Mouse (Mus musculus) brown adipose tissue, adult 24 weeks (tissue): ENCODE results near the gene Olfr1436. TPM values are rescaled to one million over a fixed set of nuclear protein-coding genes. Genes with fewer than 3 reads are reported as not detected.
"Not testable (repeated sequence)": the region's sequence is repeated elsewhere in the genome, so short reads cannot be mapped to it uniquely, and the experiment has no call there.

Source experiments
- H3K27ac ChIP-seq: fragments of 200-500 bp; replicated peaks from 2 replicates; pipeline ENCODE4 v1.5.1; 2012; ENCODE audit warnings: low read depth, mild to moderate bottlenecking, low read length
- H3K4me1 ChIP-seq: fragments of 200-500 bp; 2 replicates; pipeline ENCODE4 v1.6.1; 2012; ENCODE audit warnings: low read length, mixed read lengths; ENCODE audit not compliant: control insufficient read depth, insufficient read depth, insufficient read length
- H3K4me3 ChIP-seq: fragments of 200-500 bp; 2 replicates; pipeline ENCODE4 v1.5.1; 2012; ENCODE audit warnings: low read depth, mild to moderate bottlenecking, low read length, moderate library complexity; ENCODE audit not compliant: insufficient read depth
- polyA plus RNA-seq: library from polyadenylated mRNA; stranded (reverse); fragments of >200 nt; gene quantifications from 2 replicates; pipeline ENCODE4 v1.2.4, GENCODE M21; 2012; ENCODE audit not compliant: missing spikeins, insufficient read depth, insufficient read length

Gene Olfr1436
- not detected in 2 replicates for polyA plus RNA-seq

DNA sequence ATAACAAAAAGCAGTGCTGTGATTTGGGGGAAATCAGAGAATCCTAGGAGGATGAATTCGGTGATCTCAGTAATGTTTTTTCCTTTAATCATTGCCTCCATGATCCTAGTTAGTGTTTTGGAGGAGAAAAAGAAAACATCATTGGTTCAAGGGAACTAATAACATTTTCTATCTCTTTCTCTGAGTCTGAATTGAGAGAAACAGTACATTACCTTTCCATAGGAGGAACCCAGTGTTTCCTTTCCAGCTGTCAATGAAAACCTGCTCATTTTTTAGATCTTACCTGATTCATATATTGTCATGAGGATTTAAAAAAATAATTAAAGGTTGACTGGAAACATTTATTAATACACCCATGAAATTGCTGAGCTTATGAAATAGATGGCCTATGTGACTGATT, at the start of gene Olfr1436:
Olfr1436 (minus strand) TSS at position 101 of the 400 bp plus-strand sequence.
- not testable (repeated sequence) for H3K27ac ChIP-seq, H3K4me1 ChIP-seq, H3K4me3 ChIP-seq

GRCm38 (mm10) chr19:12335810-12336209, 36.9 kb upstream of the Olfr1436 start, which contains the start of gene Olfr1438-ps1:
Gene Olfr1438-ps1, minus strand, starts transcription at chr19:12335910.
- no peak within 1 kb of the TSS for H3K27ac ChIP-seq
- H3K4me3 ChIP-seq: no peak within 1 kb of the TSS
- H3K4me1 ChIP-seq: no peaks in the 10 kb centered on the region

DNA sequence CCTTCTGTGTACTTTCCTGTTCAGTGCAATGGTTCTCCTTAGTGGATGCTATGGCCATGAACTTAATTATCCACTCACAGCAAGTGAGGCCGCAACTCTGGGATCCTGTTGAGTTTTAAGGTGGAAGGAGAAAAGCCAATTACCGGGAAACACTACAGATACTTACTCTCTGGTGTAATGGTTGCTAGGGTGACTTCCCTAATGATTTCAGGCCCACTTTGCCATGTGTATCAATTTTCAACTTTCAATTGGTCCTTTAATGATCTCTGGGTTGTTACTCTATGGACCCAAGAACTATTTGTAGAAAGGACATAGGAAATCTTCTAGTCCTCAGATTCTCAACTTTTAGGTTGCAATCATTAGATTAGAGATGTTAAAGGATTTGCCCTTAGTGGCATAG, 26.1 kb upstream of the Olfr1436 start, which contains the start of gene Olfr1437:
Olfr1437 (minus strand) TSS at position 101 of the 400 bp plus-strand sequence.
- H3K27ac ChIP-seq: no peak within 1 kb of the TSS
- H3K4me3 ChIP-seq: no peak within 1 kb of the TSS
- no peaks in the 10 kb centered on the region for H3K4me1 ChIP-seq

DNA sequence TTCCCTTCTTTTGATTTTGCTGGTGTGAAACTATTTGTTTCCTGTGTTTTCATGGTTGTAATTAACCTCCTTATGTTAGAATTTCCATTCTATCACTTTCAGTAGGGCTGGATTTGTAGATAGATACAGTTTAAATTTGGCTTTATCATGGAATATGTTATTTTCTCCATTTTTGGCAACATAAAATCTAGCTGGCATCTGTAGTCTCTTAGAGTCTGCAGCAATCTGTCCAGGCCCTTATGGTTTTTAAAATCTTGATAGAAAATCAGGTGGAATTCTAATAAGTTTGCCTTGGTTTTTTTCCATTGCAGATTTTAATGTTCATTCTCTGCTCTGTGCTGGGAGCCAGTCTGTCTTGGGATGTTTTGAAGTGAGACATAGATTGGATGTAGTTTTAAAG, 6.0 kb downstream of the Olfr1436 start:
- Histone ChIP-seq H3K4me1 (no peaks in the 10 kb centered on the region), H3K4me3 (no peak overlapping the region), H3K27ac (no peak overlapping the region)

GRCm38 (mm10) chr19:12279554-12279953, 19.4 kb downstream of the Olfr1436 start, which contains the start of gene Olfr1434:
Gene Olfr1434, plus strand, starts transcription at chr19:12279854.
- Histone ChIP-seq H3K4me3 (no peak within 1 kb of the TSS), H3K27ac (no peak within 1 kb of the TSS), H3K4me1 (no peaks in the 10 kb centered on the region)

DNA sequence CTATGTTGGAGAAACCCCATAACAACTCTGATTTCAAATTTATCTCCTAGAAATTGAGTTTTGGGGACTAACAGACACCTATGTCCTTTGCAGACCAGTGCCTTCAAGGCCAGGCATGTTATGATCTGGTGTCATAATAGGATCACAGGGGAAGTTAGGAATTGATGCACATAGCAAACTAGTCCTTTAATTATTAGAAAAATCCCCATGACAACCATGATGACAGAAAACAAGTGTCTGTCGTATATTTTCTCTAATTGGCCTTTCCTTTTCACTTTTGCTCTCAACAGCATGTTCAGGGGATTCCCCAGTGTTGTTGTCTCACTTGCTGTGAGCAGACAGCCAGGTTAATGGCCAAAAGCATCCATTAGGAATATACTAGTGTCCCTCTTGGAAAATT, 38.2 kb downstream of the Olfr1436 start, which contains the start of gene Olfr235:
Olfr235 (plus strand) TSS at position 301 of the 400 bp plus-strand sequence.
- H3K4me1 ChIP-seq: no peaks in the 10 kb centered on the region
- H3K27ac ChIP-seq: no peak within 1 kb of the TSS
- H3K4me3 ChIP-seq: no peak within 1 kb of the TSS

Other genes with a start within 250 kb of the Olfr1436 start
- not detected in 2 replicates for gene Olfr1424, start 236.4 kb downstream of the Olfr1436 start, polyA plus RNA-seq
- gene Olfr1425, start 221.4 kb downstream of the Olfr1436 start, polyA plus RNA-seq: not detected in 2 replicates
- not detected in 2 replicates for gene Olfr1426, start 207.1 kb downstream of the Olfr1436 start, polyA plus RNA-seq
- gene Olfr1427, start 195.8 kb downstream of the Olfr1436 start, polyA plus RNA-seq: not detected in 2 replicates
- gene Olfr1428, start 183.2 kb downstream of the Olfr1436 start, polyA plus RNA-seq: not detected in 2 replicates
- gene Olfr76, start 175.9 kb downstream of the Olfr1436 start, polyA plus RNA-seq: not detected in 2 replicates
- not detected in 2 replicates for gene Olfr1555-ps1, start 129.0 kb downstream of the Olfr1436 start, polyA plus RNA-seq
- not detected in 2 replicates for gene Olfr1431, start 98.5 kb downstream of the Olfr1436 start, polyA plus RNA-seq
- not detected in 2 replicates for gene Olfr1432, start 66.5 kb downstream of the Olfr1436 start, polyA plus RNA-seq
- not detected in 2 replicates for gene Olfr262, start 57.5 kb downstream of the Olfr1436 start, polyA plus RNA-seq
- not detected in 2 replicates for gene Olfr235, start 38.1 kb downstream of the Olfr1436 start, polyA plus RNA-seq
- gene Olfr1434, start 19.3 kb downstream of the Olfr1436 start, polyA plus RNA-seq: not detected in 2 replicates
- not detected in 2 replicates for gene Olfr1437, start 26.0 kb upstream of the Olfr1436 start, polyA plus RNA-seq
- gene Olfr1438-ps1, start 36.8 kb upstream of the Olfr1436 start, polyA plus RNA-seq: not detected in 2 replicates
- gene Olfr1440, start 88.1 kb upstream of the Olfr1436 start, polyA plus RNA-seq: not detected in 2 replicates
- not detected in 2 replicates for gene Olfr1441, start 118.3 kb upstream of the Olfr1436 start, polyA plus RNA-seq
- gene Pfpl, start 128.8 kb upstream of the Olfr1436 start, polyA plus RNA-seq: not detected in 2 replicates
- gene Mpeg1, start 161.6 kb upstream of the Olfr1436 start, polyA plus RNA-seq: 6.3 and 7.9 TPM in 2 replicates
- 8.0 and 8.5 TPM in 2 replicates for gene Dtx4, start 202.3 kb upstream of the Olfr1436 start, polyA plus RNA-seq
- 4.5 and 4.8 TPM in 2 replicates for gene Fam111a, start 246.6 kb upstream of the Olfr1436 start, polyA plus RNA-seq